Mouse (Mus musculus) right cerebral cortex, adult 2 months (tissue): ENCODE measurements around the gene 1700056E22Rik.

Source experiments
- DNase-seq, 2 experiments: peaks; one replicate each; pipeline ENCODE4 v3.0.0; 2021 to 2022; ENCODE audit warnings: low spot score in 2 of 2

1700056E22Rik gene

DNA sequence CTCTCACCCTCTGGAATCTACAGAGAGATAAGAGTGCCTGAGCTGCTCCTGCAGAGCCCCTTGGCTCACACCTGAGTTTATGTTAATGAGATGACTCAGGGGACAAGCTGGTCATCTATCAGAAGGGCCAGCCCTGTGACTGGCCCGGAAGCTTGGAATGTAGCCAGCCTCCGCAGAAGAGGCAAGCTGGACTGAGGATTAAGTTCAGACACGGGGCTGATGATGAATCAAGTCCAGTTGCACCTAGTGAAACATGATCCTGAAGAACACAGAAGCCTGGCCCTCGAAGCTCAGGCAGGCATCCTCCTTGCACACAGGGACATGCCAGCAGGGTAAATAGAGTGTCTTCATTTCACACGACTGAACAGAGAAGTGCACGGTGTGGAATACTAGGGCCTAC, 17.7 kb upstream of the 1700056E22Rik start:
- DNase-seq = no peak

- DNase-seq = no peak
These were observed 17.2 kb upstream of the 1700056E22Rik start for GRCm38 (mm10) chr1:184051286-184051685.

- DNase-seq = no peak
These were observed 14.7 kb upstream of the 1700056E22Rik start for GRCm38 (mm10) chr1:184048675-184049418.

DNA sequence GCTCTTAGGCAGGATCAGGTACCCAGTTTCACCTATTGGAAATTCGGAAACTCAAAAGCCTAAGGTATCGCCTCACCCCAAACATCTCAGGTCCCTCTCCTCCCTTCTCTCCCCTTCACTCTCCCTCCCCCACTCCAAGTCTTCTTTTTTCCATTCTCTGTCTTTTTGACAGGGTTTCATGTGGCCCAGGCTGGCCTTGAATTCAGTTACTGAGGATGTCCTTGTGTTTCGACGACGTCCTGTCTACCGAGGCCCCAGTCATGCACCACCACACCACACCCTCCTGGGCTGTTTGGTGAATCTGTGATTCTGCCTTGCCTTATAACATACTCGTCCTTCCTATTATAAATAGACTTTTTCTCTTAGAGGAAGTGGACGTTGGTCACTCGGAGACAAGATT, 13.7 kb upstream of the 1700056E22Rik start:
- DNase-seq = no peak

DNA sequence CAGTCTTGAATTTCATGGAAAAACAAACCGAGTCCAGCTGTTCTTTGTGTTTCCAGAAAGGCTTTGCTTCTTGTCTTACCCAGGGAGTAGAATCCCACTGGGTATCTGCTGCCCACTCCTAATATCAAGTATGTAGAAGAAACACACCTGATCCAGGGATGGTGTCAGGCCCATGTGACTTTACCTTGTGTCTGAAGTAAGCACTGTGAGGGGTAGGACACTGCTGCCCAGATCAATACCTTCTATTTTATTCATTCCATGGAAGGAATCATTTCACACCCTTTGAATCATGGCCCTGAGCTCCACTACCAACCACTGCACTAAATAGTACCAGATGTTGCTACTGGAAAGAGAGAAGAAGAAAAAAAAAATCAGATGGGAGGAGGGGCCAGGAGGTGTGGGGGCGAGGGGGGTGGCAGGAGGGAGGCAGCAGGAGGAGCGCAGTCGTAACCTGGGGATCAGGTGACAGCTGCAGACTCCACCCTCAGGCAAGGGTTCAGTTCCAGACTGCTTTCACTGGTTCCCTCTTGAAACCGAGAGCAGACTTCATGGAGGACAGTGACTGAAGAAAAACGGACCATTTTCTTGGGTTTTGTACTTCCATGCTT, 12.1 kb upstream of the 1700056E22Rik start:
- DNase-seq = no peak

- DNase-seq = no peak
These were observed 9.3 kb upstream of the 1700056E22Rik start for GRCm38 (mm10) chr1:184043391-184043790.

GRCm38 (mm10) chr1:184042745-184043144, 8.6 kb upstream of the 1700056E22Rik start:
- no peak for DNase-seq

DNA sequence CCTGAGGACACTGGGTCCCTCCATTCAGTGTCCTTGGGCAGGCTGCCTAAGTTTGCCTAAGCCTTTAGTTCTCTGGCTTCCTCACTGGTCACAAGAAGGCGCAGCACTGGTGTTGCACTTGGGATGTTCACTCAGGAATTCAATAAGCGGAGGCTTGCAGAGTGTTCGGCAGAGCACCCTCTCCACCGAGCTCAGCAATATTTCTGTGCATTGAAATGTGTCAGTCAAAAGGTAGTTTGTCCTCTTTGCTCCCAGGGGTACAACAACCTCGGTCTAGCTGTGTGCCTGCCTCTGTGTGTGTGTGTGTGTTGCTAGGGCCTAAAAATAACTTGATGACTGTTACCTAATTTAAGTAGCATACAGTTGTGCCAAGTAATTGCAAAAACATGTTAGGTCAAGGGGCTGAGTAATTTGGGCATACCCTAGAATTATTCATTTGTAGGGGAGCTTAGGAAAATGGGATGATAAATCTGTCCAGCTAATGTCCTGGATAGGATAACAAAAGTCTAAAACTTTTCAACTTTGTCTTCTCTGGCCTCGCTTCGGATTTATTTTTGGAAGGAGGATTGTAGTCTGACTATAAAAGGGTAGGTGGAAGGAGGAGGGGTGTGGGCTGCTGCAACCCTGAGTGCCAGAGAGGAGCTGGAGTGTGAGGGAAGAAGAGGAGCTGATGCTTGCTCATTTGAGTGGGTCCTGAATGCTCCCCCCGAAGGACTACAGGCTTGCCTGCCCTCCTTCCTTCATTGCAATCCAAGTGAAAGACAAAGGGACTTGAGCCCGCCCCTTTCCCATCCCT, 7.9 kb upstream of the 1700056E22Rik start:
- DNase-seq = no peak

DNA sequence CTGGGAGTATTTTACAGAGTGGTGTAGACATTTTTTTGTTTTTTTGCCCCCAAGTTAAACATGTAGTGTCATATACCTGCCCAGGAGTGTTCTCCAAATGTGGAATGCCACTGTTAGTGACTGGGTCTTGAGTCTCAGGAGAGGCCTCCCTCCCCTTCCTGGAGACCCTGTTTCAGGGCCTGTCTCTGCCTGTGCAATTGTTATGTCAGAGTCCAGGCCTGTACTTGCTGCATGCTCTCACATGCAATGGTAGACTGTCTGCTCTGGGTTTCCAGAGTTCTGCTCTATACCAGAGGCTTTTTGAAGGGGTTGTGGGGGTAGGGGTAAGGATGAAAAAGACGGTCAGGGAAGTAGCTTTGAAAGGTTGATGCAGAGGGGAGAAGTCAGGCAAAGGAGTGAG, 6.8 kb upstream of the 1700056E22Rik start:
- no peak for DNase-seq

DNA sequence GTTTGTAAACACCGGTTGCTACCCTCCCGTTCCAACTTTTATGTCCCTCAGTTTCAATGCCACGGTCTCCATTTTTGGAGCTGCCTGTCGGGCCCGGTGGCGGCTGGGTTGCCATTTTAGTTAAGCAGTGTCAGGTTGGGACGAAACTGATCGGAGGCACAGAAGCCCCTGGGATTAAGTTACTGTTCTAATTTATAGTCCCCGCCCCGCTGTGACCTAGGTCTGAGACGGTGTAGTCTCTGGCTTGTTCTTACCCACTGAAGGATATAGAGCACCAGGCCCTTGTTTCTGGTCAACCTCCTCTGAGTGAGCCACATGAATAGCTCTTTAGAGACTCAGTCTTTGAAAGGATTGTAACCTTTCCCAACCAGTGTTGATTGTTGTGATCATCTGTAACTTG, 6.1 kb upstream of the 1700056E22Rik start:
- no peak for DNase-seq

GRCm38 (mm10) chr1:184039301-184039700, 5.2 kb upstream of the 1700056E22Rik start:
- no peak for DNase-seq

GRCm38 (mm10) chr1:184037802-184038201, 3.7 kb upstream of the 1700056E22Rik start:
- DNase-seq = no peak

GRCm38 (mm10) chr1:184035346-184035903, 1.3 kb upstream of the 1700056E22Rik start:
- DNase-seq = no peak

DNA sequence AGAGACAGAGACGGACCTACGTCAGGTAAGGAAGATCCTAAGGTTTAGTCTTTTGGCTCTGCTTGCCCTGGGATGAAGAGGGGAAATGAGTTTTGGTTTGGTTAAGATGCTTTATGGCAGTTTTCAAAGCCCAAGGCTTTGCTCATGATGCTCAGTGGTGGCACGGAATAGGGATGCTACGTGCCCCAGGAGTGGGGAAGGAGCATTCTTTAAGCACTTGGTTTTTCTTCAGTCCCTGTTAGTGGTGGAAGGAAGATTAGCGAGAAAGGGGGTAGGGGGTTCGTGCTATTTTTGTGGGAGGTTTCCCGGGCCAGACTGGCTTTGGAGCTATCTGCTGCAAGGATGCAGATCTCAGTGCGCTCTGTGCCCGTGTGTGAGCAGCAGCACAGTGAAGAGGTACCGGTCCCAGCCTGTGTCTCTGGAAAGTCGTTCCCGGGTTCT, 660 bp upstream of the 1700056E22Rik start:
- peak; percentile 26 to 51 for DNase-seq

- DNase-seq = peak in 1 of 2 experiments; percentile 44
These were observed 601 bp downstream of the 1700056E22Rik start for GRCm38 (mm10) chr1:184033390-184034010.

- DNase-seq = no peak
These were observed 1.3 kb downstream of the 1700056E22Rik start for GRCm38 (mm10) chr1:184032682-184033389.

DNA sequence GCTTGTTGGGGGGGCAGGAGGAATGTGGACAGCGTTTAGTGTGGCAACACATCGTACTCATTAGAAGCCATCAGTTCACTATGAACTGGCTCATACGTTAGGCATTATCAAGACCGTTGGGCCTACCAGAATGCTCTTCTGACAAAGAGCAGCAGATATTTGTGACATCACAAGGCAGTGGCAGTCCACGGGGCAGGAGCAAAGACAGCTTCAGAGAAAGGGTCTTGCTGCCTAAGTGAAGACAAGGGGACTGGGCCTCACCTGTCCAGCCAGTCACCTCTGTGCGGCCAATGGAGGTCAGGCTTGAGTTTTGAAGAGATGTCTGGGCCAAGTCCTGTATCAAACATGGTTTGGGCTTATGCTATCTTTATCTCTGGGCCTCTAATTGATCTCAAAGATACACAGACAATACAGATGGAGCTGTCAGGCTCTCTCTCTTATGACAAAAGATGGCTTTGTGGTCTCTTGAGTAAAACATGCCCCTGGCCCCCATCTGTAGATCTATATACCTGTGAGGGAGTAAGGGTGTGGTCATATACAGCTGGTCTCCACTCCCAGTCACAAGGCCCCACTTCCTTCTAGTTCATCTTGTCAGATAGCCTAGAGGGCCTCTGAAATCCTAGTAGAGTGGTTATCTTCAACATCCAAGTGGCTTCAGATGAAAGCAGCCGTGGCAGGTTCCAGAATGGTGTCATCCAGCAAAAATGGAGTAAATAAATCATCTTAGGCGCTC, 3.9 kb downstream of the 1700056E22Rik start:
- no peak for DNase-seq

DNA sequence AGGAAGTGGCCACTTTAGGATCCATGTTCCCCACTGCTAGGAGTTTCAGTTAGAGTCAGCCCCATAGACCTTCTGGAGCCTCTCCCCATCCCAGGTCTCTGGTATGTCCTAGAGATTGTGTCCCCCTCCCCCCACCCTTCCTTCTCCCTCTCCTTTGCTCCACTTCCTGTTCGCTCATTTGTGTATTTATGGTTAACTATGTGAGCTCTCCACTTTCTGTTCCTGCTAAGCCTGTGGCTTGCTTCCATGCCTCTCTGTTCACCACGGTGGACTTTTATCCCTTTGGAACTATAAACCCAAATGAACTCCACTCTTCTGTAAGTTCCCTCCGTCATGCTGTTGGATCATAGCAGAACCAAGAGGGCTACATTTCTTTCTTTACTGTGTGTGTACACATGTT, 7.1 kb downstream of the 1700056E22Rik start:
- DNase-seq = no peak

DNA sequence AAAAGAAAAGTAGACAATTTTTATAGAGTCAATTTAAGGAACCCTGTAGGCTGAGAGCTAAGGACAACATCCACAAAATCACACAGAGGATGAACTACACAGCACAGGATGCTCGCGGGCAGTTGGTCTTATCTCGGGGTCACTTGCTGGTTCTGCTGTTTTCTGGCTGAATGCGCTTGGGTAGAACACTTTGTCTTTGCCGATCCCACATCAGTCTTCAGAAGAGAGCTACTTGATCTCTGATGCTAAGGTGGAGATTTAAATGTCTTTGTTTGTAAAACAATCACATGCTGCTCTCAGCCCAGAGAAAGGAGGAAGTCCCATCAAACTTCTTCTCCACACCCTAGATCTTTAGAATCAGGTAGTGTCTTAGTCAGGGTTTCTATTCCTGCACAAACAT, 9.0 kb downstream of the 1700056E22Rik start:
- no peak for DNase-seq

- DNase-seq = no peak
These were observed 9.5 kb downstream of the 1700056E22Rik start for GRCm38 (mm10) chr1:184024631-184025030.
